Mouse (Mus musculus) liver, embryonic 14.5 days (tissue): Measurements from ENCODE around the gene Smyd3. TPM values are rescaled to one million over a fixed set of nuclear protein-coding genes. Genes with fewer than 3 reads are reported as not detected.

Experiments
- ATAC-seq: fragments of 200-750 bp; cut with Nextera tagmentation; 2 replicates; pipeline ENCODE4 v1.8.0; 2017; ENCODE audit warnings: moderate number of reproducible peaks, mild to moderate bottlenecking, moderate library complexity; ENCODE audit not compliant: insufficient read depth
- DNase-seq, 3 experiments: peaks; one replicate each; pipeline ENCODE4 v3.0.0-alpha.2; 2012 to 2013; ENCODE audit warnings: low read depth in 3 of 3, low spot score in 3 of 3
- H3K27ac ChIP-seq: fragments of 300-500 bp; sonication (generic); 2 replicates; pipeline ENCODE4 v1.5.1; 2014; ENCODE audit warnings: moderate library complexity, mild to moderate bottlenecking, control low read depth, inconsistent platforms
- H3K27me3 ChIP-seq: fragments of 300-500 bp; sonication (generic); 2 replicates; pipeline ENCODE4 v1.6.1; 2014; ENCODE audit warnings: mild to moderate bottlenecking, low read length, moderate library complexity; ENCODE audit not compliant: control insufficient read depth, insufficient read depth
- H3K36me3 ChIP-seq: fragments of 300-500 bp; sonication (generic); replicated peaks from 2 replicates; pipeline ENCODE4 v1.6.1; 2014; ENCODE audit warnings: low read depth; ENCODE audit not compliant: control insufficient read depth, insufficient read depth
- H3K4me1 ChIP-seq, 2 experiments: fragments of 200-500 bp in 1 of 2; fragments of 300-500 bp in 1 of 2; sonication (generic) in 1 of 2; replicated peaks; 2 replicates each; pipeline ENCODE4 v1.6.1; 2012 to 2014; ENCODE audit warnings: antibody characterized with exemption in 1 of 2, inconsistent platforms in 1 of 2, low read length in 1 of 2; ENCODE audit not compliant: control insufficient read depth in 2 of 2, insufficient read depth in 2 of 2
- H3K4me2 ChIP-seq: fragments of 300-500 bp; sonication (generic); 2 replicates; pipeline ENCODE4 v1.6.1; 2014; ENCODE audit warnings: low read depth, mild to moderate bottlenecking, control low read depth, moderate library complexity
- H3K4me3 ChIP-seq, 2 experiments: fragments of 200-500 bp in 1 of 2; fragments of 300-500 bp in 1 of 2; sonication (generic) in 1 of 2; 2 replicates each; pipeline ENCODE4 v1.5.1; 2012 to 2014; ENCODE audit warnings: low read depth in 2 of 2, low read length in 2 of 2, mild to moderate bottlenecking in 2 of 2, control low read depth in 1 of 2, inconsistent platforms in 1 of 2, moderate library complexity in 1 of 2; ENCODE audit not compliant: insufficient read depth in 1 of 2
- H3K9ac ChIP-seq: fragments of 300-500 bp; sonication (generic); replicated peaks from 2 replicates; pipeline ENCODE4 v1.6.1; 2014; ENCODE audit warnings: mild to moderate bottlenecking, control low read depth, moderate library complexity
- H3K9me3 ChIP-seq: fragments of 300-500 bp; sonication (generic); 2 replicates; pipeline ENCODE4 v1.6.1; 2016; ENCODE audit warnings: low read length, mixed read lengths; ENCODE audit not compliant: control insufficient read depth
- CTCF ChIP-seq: IDR thresholded peaks from 2 replicates; pipeline ENCODE4 v1.5.1; 2016; ENCODE audit warnings: antibody characterized with exemption, low read depth, control low read depth
- EP300 ChIP-seq: IDR thresholded peaks from 2 replicates; pipeline ENCODE4 v1.6.1; 2016; ENCODE audit warnings: antibody characterized with exemption, low read depth
- WGBS: fragments of 180-500 bp; shearing (Covaris S2); extraction: QIAGEN DNeasy Blood & Tissue Kit; methylation state at CpG from one replicate; pipeline ENCODE4 v1.1.7; 2014; ENCODE audit not compliant: insufficient replicate concordance; 5-methylcytosine and 5-hydroxymethylcytosine counted together
- polyA plus RNA-seq, 2 experiments: library from polyadenylated mRNA; depleted of rRNA in 1 of 2; stranded (reverse) in 1 of 2; unstranded in 1 of 2; fragments of >200 nt; fragmentation: Nextera tagmentation in 1 of 2; extraction: Ambion mirVana in 1 of 2; gene quantifications; 2 replicates each; pipeline versions ENCODE4 v1.2.1 to v1.2.3; 2012 to 2014

Smyd3 gene
- polyA plus RNA-seq, 2 experiments, result 2.6 to 6.6 TPM

GRCm38 (mm10) chr1:179326262-179326964 lies 191.4 kb downstream of the Smyd3 start:
- no peaks in the 10 kb centered on the region for H3K9me3 ChIP-seq
- ATAC-seq (no peak), DNase-seq (no peak)
- WGBS, result 82% methylated on average over 9 of the region's 9 CpGs
- TF ChIP-seq EP300 (no peak), CTCF (no peak)
- no peak overlapping the region for H3K4me3 ChIP-seq
- no peaks in the 10 kb centered on the region for H3K4me1 ChIP-seq
- H3K4me2 ChIP-seq, result no peak overlapping the region
- H3K36me3 ChIP-seq, result no peaks in the 10 kb centered on the region
- no peak overlapping the region for H3K9ac ChIP-seq
- no peak overlapping the region for H3K27ac ChIP-seq
- no peaks in the 10 kb centered on the region for H3K27me3 ChIP-seq

- 67% methylated on average over 6 of the region's 6 CpGs for WGBS
These were observed 193.6 kb downstream of the Smyd3 start for GRCm38 (mm10) chr1:179324271-179324670.

GRCm38 (mm10) chr1:179313618-179314017 lies 204.2 kb downstream of the Smyd3 start:
- Histone ChIP-seq H3K9ac (no peak overlapping the region), H3K4me1 (no peaks in the 10 kb centered on the region), H3K4me3 (no peak overlapping the region), H3K27ac (no peak overlapping the region), H3K4me2 (no peak overlapping the region), H3K27me3 (no peaks in the 10 kb centered on the region), H3K9me3 (no peaks in the 10 kb centered on the region), H3K36me3 (no peaks in the 10 kb centered on the region)
- WGBS, result 64% methylated on average over 5 of the region's 5 CpGs
- TF ChIP-seq CTCF (no peak), EP300 (no peak)
- ATAC-seq (no peak), DNase-seq (no peak)

More at GRCm38 (mm10) chr1:179324271-179324670, 193.6 kb downstream of the Smyd3 start:
- no peaks in the 10 kb centered on the region for H3K36me3 ChIP-seq
- H3K4me1 ChIP-seq, result no peaks in the 10 kb centered on the region
- no peak overlapping the region for H3K9ac ChIP-seq
- no peak overlapping the region for H3K4me3 ChIP-seq
- ATAC-seq (no peak), DNase-seq (no peak)
- TF ChIP-seq EP300, result no peak
- TF ChIP-seq CTCF, result no peak
- no peak overlapping the region for H3K4me2 ChIP-seq
- no peaks in the 10 kb centered on the region for H3K27me3 ChIP-seq
- H3K27ac ChIP-seq, result no peak overlapping the region
- no peaks in the 10 kb centered on the region for H3K9me3 ChIP-seq

GRCm38 (mm10) chr1:179309487-179309886 lies 208.4 kb downstream of the Smyd3 start:
- TF ChIP-seq CTCF (no peak), EP300 (no peak)
- no peak overlapping the region for H3K4me3 ChIP-seq
- no peak overlapping the region for H3K27ac ChIP-seq
- DNase-seq (no peak), ATAC-seq (no peak)
- WGBS, result 63% methylated on average over 5 of the region's 5 CpGs
- no peaks in the 10 kb centered on the region for H3K4me1 ChIP-seq
- no peak overlapping the region for H3K9ac ChIP-seq
- no peak overlapping the region for H3K4me2 ChIP-seq
- H3K27me3 ChIP-seq, result no peaks in the 10 kb centered on the region
- H3K36me3 ChIP-seq, result no peaks in the 10 kb centered on the region
- H3K9me3 ChIP-seq, result no peaks in the 10 kb centered on the region

DNA sequence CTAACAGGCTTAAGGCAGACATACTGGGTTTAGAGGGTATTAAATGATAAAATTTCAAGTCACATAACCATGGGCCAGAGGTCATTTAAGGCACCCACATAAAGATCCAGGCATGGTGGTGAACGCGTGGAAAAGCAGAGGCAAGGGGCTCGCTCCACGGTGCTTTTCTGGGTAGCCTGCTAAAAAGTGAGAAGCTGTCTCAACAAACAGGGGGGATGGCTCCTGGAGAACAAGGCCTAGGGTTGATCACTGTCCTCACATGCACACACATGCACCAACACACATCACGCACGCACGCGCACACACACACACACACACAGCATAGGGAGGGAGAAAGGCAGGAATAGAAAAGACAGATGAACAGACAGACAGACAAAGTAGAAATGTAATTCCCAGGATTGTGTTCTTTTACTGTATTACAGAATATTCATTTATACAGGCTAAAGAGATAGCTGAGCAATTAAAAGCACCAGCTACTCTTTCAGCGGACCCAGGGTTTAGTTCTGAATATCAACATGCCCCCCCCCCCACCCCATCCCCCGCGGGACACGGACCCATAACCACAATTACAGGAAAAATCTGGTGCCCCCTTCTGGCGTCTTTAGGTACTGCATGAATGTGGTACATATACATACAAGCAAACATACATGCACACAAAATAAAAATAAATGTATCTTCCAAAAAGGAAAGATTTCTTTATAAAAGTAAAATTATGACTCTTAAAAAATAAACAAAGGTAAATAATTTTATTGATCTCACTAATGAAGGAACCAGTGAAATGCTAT lies 215.2 kb downstream of the Smyd3 start:
- Histone ChIP-seq H3K4me2 (no peak overlapping the region), H3K4me3 (no peak overlapping the region), H3K4me1 (no peaks in the 10 kb centered on the region), H3K9me3 (no peaks in the 10 kb centered on the region), H3K36me3 (no peaks in the 10 kb centered on the region), H3K27me3 (no peaks in the 10 kb centered on the region), H3K9ac (no peak overlapping the region), H3K27ac (no peak overlapping the region)
- ATAC-seq (no peak), DNase-seq (no peak)
- TF ChIP-seq CTCF (peak; percentile 36), EP300 (no peak)
- WGBS, result 74% methylated on average over 13 of the region's 13 CpGs
